Mouse (Mus musculus): ENCODE data around the gene Ap1m2. TPM values are rescaled to one million over a fixed set of nuclear protein-coding genes. Genes with fewer than 3 reads are reported as not detected.

The Ap1m2 gene
- polyA plus RNA-seq, 1 experiment = not detected

GRCm38 (mm10) chr9:21340411-21340810 is 28.3 kb upstream of the Ap1m2 start:
- Histone ChIP-seq H3K4me1 (ENCODE audit: control insufficient read depth, insufficient read depth, low read length) (no peaks in the 10 kb centered on the region), H3K27ac (ENCODE audit: insufficient read depth, low read length) (no peak overlapping the region), H3K4me3 (ENCODE audit: insufficient read depth, low read length) (no peak overlapping the region)
- TF ChIP-seq POLR2A (IDR thresholded peaks at IDR 0.05; ENCODE audit: low read depth, low read length) (no peak), CTCF (IDR thresholded peaks at IDR 0.05; ENCODE audit: borderline replicate concordance, insufficient read depth, low read length) (no peak)

DNA sequence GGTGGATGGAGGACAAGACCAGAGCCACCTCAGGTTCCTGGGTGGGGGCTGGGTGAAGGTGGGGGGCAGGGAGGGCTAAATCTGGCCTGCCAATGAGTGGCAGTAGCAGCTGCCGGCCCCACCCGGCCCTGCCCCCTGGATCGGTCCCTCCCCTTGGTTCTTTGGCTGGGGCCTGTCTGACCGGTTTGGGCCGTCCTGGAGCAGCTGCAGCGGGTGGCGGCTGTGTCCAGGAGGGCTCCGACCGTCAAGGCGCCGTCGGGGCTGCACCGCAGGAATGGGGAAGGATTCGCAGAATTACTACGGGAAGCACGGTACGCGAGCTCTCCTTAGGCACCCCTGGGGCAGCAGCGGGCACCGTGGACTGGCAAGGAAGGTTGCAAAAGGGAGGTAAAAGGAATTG is 25.5 kb upstream of the Ap1m2 start:
- no peak; the same call in 1 of the 2 replicates for TF ChIP-seq POLR2A (IDR thresholded peaks at IDR 0.05; ENCODE audit: low read depth, low read length)
- no peak for TF ChIP-seq CTCF (IDR thresholded peaks at IDR 0.05; ENCODE audit: borderline replicate concordance, insufficient read depth, low read length)
- H3K4me3 ChIP-seq (ENCODE audit: insufficient read depth, low read length) = no peak overlapping the region
- H3K27ac ChIP-seq (ENCODE audit: insufficient read depth, low read length) = no peak overlapping the region
- peaks cover 6% of the 10 kb centered on the region for H3K4me1 ChIP-seq (ENCODE audit: control insufficient read depth, insufficient read depth, low read length)

GRCm38 (mm10) chr9:21336491-21336890 is 24.4 kb upstream of the Ap1m2 start:
- H3K4me3 ChIP-seq (ENCODE audit: insufficient read depth, low read length) = no peak overlapping the region
- H3K4me1 ChIP-seq (ENCODE audit: control insufficient read depth, insufficient read depth, low read length) = peaks cover 18% of the 10 kb centered on the region
- no peak overlapping the region for H3K27ac ChIP-seq (ENCODE audit: insufficient read depth, low read length)
- TF ChIP-seq POLR2A (IDR thresholded peaks at IDR 0.05; ENCODE audit: low read depth, low read length) (no peak), CTCF (IDR thresholded peaks at IDR 0.05; ENCODE audit: borderline replicate concordance, insufficient read depth, low read length) (no peak)

DNA sequence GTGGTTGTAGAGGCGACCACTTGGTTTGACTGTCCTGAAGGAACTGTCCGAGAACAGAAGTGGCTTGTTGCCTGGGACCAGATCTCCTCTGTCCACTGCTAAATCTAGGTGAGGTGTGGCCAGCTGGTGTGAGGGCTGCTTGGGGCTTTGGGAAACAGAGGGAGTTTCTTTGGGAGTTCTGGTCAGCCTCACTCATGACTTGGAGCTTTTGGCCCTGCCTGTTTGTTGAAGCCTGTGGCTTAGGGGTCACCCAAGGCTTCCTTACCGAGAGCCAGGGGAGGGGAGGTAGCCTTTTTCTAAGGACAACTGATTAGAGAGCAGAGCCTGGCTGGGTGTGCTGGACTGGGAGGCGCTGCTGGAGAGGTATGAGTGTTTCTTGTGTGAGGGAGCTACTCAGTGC is 23.3 kb upstream of the Ap1m2 start:
- no peak overlapping the region for H3K4me3 ChIP-seq (ENCODE audit: insufficient read depth, low read length)
- peak overlapping the region; percentile 30; the same call in 1 of the 2 replicates for H3K27ac ChIP-seq (ENCODE audit: insufficient read depth, low read length)
- TF ChIP-seq CTCF (IDR thresholded peaks at IDR 0.05; ENCODE audit: borderline replicate concordance, insufficient read depth, low read length) (no peak), POLR2A (IDR thresholded peaks at IDR 0.05; ENCODE audit: low read depth, low read length) (no peak)
- peaks cover 19% of the 10 kb centered on the region for H3K4me1 ChIP-seq (ENCODE audit: control insufficient read depth, insufficient read depth, low read length)

DNA sequence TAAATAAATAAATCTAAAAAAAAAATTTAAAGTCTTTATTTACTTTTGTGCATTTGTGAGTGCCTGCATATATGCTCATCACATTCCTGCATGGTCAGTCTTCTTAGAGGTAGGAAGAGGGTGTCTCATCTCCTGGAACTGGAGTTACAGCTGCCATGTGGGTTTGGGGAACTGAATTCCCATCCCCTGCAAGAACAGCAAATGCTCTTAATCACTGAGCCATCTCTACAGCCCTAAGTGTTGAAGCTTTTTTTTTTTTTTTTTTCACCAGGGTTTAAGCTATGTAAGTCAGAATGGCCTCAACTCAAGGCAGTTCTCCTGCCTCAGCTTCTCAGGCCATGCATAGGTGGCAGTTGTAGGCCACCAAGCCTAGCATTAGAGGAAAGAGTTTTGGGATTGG is 22.6 kb upstream of the Ap1m2 start:
- no peak overlapping the region for H3K4me3 ChIP-seq (ENCODE audit: insufficient read depth, low read length)

DNA sequence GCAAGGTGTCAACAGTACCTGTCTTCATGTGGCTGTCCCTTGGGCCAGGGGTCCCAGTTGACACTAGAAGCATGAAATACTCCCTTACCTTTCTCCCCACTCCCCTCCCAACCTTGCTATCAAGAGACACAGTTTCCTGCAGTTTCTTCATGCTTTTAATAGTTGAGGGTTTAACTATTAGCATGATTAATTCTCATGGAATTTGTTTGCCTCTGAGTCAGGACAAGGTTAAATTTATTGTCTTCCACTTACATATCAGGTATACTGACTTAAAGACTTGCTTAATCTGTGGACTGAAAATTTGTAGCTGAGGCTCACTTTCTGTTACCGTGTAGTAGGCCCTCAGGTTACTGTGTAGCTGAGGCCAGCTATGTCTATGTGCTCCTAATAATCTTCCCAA is 21.4 kb upstream of the Ap1m2 start:
- TF ChIP-seq CTCF (IDR thresholded peaks at IDR 0.05; ENCODE audit: borderline replicate concordance, insufficient read depth, low read length) = no peak
- TF ChIP-seq POLR2A (IDR thresholded peaks at IDR 0.05; ENCODE audit: low read depth, low read length) = no peak
- Histone ChIP-seq H3K4me1 (ENCODE audit: control insufficient read depth, insufficient read depth, low read length) (peaks cover 19% of the 10 kb centered on the region), H3K27ac (ENCODE audit: insufficient read depth, low read length) (peak overlapping the region; percentile 90)

More for the DNA sequence above, 22.6 kb upstream of the Ap1m2 start:
- peak overlapping the region; percentile 30; the same call in 1 of the 2 replicates for H3K27ac ChIP-seq (ENCODE audit: insufficient read depth, low read length)
- TF ChIP-seq CTCF (IDR thresholded peaks at IDR 0.05; ENCODE audit: borderline replicate concordance, insufficient read depth, low read length) = no peak
- TF ChIP-seq POLR2A (IDR thresholded peaks at IDR 0.05; ENCODE audit: low read depth, low read length) = no peak
- H3K4me1 ChIP-seq (ENCODE audit: control insufficient read depth, insufficient read depth, low read length) = peaks cover 19% of the 10 kb centered on the region

DNA sequence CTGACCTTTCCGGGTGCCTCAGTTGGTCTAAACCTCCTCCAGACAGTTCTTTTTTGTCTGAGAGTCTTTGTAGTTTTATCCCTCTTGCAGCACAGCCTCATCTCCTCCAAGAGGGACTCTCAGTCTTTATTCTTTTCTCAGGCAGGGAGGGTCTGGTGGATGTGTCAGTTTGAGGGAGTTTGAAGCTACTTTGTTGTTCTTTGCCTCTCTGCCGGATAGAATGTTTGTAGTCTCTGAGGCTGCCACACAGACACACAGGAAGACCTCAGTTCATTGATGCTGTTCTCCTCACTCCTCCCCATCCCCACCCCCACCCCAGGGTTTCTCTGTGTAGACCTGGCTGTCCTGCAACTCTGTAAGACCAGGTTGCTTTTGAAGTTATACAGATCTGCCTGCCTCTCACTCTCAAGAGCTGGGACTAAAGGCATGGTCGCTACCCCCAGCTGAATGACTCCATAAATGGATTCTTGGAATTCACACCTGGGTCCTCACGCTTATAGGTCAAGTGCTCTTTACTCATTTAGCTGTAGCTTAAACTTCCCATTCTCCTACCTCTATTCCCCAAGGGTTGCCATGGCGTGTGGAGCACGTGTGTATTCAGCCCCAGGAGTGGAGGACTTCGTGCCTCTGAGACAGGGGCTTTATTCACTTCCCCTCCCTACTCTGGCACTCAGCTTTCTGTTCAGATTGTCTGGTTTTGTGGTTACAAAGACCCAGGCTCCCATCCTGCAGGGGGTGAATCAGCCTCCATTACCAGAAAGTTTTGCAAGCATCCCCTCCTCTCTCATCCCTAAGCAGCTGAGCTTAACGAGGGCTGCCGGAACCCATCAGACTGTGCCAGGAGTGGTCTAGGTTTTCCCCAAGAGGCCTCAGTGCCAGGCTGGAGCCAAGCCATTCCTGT is 20.3 kb upstream of the Ap1m2 start:
- peak overlapping the region; percentile 90 for H3K27ac ChIP-seq (ENCODE audit: insufficient read depth, low read length)
- TF ChIP-seq CTCF (IDR thresholded peaks at IDR 0.05; ENCODE audit: borderline replicate concordance, insufficient read depth, low read length) = no peak
- no peak for TF ChIP-seq POLR2A (IDR thresholded peaks at IDR 0.05; ENCODE audit: low read depth, low read length)
- peaks cover 19% of the 10 kb centered on the region for H3K4me1 ChIP-seq (ENCODE audit: control insufficient read depth, insufficient read depth, low read length)
- H3K4me3 ChIP-seq (ENCODE audit: insufficient read depth, low read length) = no peak overlapping the region

More for the DNA sequence above, 21.4 kb upstream of the Ap1m2 start:
- H3K4me3 ChIP-seq (ENCODE audit: insufficient read depth, low read length) = no peak overlapping the region

- no peak for TF ChIP-seq CTCF (IDR thresholded peaks at IDR 0.05; ENCODE audit: borderline replicate concordance, insufficient read depth, low read length)
- Histone ChIP-seq H3K27ac (ENCODE audit: insufficient read depth, low read length) (peak overlapping the region; percentile 90), H3K4me3 (ENCODE audit: insufficient read depth, low read length) (no peak overlapping the region), H3K4me1 (ENCODE audit: control insufficient read depth, insufficient read depth, low read length) (peaks cover 19% of the 10 kb centered on the region)
Measured at GRCm38 (mm10) chr9:21331365-21332140, 19.4 kb upstream of the Ap1m2 start.

- TF ChIP-seq CTCF (IDR thresholded peaks at IDR 0.05; ENCODE audit: borderline replicate concordance, insufficient read depth, low read length) (no peak), POLR2A (IDR thresholded peaks at IDR 0.05; ENCODE audit: low read depth, low read length) (no peak)
- Histone ChIP-seq H3K4me3 (ENCODE audit: insufficient read depth, low read length) (no peak overlapping the region), H3K4me1 (ENCODE audit: control insufficient read depth, insufficient read depth, low read length) (peaks cover 19% of the 10 kb centered on the region), H3K27ac (ENCODE audit: insufficient read depth, low read length) (peak overlapping the region; percentile 39; the same call in 1 of the 2 replicates)
Measured at GRCm38 (mm10) chr9:21329699-21330289, 17.7 kb upstream of the Ap1m2 start.
